Mouse (Mus musculus): ENCODE measurements around the gene Vat1. TPM values are rescaled to one million over a fixed set of nuclear protein-coding genes. Genes with fewer than 3 reads are reported as not detected.
"Not testable (repeated sequence)": the region's sequence is repeated elsewhere in the genome, so short reads cannot be mapped to it uniquely, and the experiment has no call there.

Vat1 gene
- total RNA-seq (2015) (7.3 and 10.8 TPM in 2 replicates), total RNA-seq (2017) (3.4 and 5.2 TPM in 2 replicates)

DNA sequence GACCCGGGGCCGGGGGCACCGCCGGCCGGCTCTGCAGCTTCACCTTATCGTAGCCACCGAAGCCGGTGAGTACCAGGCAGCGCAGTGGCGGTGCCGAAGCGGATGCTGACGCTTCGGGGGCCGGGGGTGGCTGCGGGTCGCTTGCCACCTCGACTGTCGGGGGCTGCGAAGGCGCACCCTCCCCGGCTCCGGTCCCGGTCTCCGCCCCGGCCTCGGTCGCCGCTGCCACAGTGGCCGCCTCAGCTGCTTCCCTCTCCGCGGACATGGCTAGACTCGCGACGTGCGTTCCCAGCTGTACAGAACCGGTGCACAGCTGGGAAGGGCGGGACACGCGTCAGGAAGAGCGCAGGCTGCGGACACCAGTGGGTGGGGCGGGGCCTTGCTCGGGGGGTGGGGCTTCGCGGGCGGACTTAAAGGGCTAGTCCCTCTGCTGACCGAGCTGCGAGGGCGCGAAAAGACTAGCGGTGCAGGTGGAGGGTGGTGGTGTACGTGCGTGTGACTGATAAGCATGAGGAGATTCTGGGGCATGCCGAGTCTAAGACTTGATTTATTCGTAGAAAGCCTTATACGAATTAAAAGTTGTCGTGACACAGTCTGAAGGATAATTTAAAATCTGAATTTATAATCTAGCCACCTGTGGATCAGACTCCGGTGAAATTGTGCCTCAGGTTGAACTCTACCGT is at the start of gene Vat1:
Gene Vat1, minus strand, starts transcription at position 362 of the 683 bp plus-strand sequence.
- ATAC-seq (ENCODE audit: poor library complexity, severe bottlenecking) = peak; percentile 56

DNA sequence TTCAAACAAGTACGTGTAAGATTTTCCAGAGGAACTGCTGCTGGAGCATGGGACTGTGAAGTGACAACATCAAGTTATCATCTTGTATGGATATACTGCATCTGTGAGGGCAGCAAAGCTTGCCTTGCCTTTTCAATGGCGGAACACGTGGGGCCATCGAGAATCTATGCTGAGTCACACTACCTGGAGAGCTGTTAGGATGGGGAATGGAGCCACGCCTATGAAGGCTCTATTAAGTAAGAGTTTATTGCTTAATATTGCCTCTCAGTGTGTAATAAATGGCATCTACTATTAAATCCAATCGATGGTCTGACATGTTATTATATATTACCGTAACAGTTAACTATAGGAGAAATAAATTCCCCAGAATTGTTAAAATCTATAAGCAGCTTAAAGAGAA is 41.1 kb upstream of the Vat1 start:
- no peak for ATAC-seq (ENCODE audit: poor library complexity, severe bottlenecking)

DNA sequence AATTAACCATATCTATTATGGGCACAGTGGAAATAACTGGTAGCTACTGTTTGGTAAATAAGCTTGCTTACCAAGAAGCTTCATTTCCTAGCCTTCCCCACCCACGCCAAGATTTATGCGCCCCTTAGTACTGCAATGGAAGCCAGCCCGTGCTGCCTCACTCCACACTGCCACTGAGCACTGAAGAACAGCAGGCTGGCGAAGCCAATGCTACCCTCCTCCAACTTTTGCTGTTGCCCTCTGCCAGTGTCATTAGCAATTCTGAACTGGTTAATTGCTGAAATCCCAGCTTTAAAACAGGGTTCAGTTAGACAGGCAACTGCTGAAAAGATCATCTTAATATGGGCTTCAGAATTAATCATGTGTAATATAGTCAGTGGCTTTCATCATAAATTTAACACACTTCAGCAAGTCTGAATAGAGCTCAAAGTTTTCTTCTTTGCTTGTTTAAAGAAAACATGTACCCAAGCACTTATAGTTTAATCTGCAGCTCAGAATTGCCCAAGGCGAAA is 40.3 kb upstream of the Vat1 start:
- no peak for ATAC-seq (ENCODE audit: poor library complexity, severe bottlenecking)

DNA sequence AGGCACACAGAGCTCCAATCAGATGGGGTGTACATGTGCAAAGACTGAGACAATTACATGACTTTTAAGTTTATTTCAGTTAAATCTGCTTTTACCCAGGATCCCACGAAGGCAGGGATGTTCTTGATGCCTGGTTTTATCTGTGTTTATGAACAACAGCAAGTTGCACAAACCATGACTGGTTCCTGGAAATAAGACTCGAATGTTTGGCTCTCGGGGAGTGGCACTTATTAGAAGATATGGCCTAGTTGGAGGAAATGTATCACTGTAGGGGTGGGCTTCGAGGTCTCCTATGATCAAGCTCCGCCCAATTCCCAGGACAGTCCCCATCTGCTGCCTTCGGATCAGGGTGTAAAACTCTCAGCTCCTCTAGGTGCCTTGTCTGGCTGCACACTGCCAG is 20.1 kb upstream of the Vat1 start:
- no peak for ATAC-seq (ENCODE audit: poor library complexity, severe bottlenecking)

DNA sequence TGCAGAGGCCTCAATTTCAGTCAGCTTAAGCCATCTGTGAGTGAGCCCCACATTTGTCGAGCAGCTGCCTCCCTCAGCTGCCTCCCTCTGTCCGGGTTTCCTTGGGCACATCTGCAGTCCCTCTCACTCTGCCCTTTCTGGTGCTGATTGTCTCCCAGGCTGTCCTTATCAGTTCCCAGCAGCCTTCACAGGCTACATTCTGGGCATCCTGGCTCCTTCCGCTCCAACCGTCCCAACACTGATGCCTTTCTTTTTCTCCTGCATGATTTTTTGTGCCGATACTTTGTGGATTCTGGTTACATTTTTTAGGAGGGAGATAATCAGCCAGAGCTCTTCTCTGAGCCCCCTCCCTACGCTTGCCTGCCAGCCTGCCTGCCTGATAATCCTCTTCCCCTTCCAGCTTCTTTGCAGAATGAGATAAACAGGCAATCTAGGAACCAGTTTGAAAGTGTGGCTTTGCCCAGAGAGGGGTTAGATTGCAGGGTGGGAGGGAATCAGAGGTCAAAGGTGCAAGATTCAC is 19.5 kb upstream of the Vat1 start:
- ATAC-seq (ENCODE audit: poor library complexity, severe bottlenecking) = no peak

DNA sequence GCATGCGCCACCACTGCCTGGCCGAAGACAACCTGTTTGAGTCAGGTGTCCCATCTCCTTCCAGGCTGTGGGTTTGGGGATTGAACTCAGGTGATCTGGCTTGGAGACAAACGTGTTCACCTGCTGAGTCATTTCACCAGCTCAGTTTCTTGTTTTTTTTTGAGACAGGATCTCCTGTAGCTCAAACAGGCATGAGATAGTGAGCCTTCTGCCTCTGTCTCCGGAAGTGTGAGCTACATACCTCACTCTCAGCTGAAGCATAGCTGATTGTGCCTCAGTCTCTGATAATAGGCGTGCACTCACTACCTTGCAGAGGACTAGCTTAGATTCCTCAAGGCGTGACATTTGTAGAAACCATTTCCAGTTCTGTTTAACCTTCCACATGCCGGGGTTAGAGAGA is 18.8 kb upstream of the Vat1 start:
- no peak for ATAC-seq (ENCODE audit: poor library complexity, severe bottlenecking)

DNA sequence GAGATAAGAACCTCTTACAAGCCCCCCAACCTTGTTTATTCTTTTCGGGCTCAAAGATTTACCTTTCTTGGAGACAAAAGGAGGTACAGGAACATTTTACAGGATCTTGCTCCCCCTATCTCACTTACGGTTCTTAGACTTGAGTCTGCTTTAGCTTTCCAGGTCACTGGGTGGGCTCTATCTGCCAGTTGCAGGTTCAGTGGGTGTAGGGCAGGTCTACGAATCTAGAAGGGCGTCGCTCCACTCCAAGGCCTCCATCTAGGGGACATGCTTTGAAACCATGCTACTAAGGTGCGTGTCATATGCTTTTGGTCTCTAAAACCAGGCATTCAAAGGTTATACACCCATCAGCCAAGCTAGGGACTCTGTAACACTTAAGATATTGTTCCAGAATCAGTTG is 18.2 kb upstream of the Vat1 start:
- no peak for ATAC-seq (ENCODE audit: poor library complexity, severe bottlenecking)

DNA sequence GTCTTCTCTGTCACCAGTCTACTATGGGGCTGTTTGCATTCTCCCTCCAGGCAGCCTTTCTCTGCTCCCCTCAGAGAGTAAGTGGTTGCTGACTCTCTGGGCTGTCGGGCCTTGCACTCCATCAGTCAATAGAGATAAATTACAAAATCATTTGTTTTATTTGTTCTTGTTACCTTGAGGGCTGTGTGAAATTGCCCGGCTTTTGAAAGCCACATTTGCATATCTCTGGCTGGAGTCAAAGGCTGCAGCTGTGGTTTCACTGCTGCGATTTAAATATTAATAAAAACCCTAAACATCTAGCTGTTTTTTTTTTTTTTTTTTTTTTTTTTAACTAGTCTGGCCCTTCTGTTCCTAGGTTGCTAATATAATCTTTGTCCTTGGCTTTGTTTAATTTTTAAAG is 17.8 kb upstream of the Vat1 start:
- no peak for ATAC-seq (ENCODE audit: poor library complexity, severe bottlenecking)

DNA sequence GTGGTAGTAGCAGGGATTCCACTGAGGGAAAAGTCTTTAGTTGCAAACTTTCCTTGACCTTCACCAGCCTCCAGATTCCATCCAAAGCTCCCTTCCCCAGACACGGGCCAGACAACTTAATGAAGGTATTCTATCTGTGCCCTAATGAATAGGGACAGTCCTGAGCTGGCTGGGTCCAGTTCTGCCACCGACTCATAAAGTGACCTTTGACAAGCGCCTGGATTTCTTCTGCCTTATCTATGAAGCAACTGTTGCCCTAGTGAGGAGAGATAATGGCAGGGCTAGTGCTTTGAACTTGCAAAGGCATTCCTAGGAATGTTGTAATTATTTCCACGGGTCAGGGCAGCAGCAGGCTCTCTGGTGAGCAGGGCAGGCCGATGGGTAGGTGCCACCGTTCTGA is 14.9 kb upstream of the Vat1 start:
- no peak for ATAC-seq (ENCODE audit: poor library complexity, severe bottlenecking)

DNA sequence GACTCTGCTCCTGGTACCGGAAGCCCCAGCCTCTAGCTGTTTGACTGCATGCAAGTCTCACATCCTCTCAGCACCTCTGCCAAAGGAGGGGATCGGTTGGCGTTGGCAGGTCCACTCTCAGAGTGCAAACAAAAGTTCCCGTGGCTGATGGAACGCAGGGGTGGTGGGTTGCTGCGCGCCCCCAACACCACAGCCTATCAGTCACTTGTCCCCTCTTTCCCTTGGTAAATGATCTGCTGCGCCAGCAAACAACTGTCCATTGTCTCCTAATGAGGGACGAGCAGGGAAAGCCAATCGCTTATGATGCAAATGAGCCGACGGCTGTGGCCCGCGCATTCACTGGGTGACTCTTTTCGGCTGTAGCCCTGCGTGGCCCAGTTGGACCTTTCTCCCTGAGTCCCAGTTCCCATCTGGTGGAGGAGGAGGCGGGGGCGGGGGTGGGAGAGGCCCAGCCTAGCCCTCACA is 13.2 kb upstream of the Vat1 start:
- no peak for ATAC-seq (ENCODE audit: poor library complexity, severe bottlenecking)

DNA sequence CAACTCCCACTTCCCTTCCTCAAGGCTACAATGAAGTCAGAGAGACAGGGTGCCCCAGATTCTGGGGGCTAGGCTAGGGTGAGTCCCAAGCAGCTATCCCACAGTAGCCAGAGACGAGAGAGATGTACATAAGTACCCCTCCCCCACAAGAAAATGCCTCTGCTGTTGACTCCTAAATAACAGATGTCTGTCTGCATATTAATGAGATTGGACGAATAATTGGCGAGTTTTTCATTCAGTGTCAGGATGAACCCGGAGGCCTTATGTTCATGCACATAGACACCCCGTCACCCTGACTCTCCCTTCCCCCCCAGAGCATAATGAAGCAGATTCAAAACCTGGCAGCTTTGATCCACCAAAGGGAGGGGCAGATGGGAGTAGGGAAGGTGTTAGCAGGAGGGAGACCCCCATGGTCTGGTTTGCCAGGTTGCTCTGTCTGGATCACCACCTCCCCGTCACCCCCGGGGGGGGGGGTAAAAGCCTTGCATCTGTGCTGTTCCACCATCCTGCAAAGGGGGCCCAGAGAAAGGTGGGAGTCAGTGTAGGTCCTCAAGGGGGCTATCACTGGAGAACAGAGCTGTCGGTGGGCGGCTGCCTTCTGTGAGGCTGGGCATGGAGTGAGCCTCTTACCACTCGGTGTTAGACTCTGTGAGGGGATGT is 11.7 kb upstream of the Vat1 start:
- no peak for ATAC-seq (ENCODE audit: poor library complexity, severe bottlenecking)

DNA sequence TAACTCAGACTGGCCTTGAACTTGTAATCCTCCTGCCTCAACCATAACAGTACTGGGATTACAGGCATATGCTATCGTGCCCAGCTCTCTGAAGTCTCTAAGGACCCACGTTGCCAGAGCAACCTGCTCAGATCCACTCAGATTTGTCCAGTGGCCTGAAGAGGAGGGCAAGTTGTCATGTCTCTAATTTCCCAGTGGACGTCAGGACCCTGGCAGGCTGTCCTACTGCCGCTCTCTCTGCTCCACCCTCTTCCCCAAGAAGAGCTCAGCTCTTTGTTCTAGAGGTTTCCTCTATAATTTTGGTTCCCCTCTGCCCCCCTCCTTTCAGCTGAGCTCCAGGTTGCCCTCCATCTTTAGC is 11.1 kb upstream of the Vat1 start:
- no peak for ATAC-seq (ENCODE audit: poor library complexity, severe bottlenecking)

DNA sequence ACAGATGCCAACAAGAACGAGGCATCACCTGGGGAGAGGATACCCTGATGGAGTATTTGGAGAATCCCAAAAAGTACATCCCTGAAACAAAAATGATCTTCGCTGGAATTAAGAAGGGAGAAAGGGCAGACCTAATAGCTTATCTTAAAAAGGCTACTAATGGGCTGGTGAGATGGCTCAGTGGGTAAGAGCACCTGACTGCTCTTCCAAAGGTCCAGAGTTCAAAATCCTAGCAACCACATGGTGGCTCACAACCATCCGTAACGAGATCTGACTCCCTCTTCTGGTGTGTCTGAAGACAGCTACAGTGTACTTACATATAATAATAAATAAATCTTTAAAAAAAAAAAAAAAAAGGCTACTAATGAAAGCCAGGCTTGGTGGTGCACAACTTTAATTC is 10.3 kb upstream of the Vat1 start:
- ATAC-seq (ENCODE audit: poor library complexity, severe bottlenecking) = not testable (repeated sequence)

DNA sequence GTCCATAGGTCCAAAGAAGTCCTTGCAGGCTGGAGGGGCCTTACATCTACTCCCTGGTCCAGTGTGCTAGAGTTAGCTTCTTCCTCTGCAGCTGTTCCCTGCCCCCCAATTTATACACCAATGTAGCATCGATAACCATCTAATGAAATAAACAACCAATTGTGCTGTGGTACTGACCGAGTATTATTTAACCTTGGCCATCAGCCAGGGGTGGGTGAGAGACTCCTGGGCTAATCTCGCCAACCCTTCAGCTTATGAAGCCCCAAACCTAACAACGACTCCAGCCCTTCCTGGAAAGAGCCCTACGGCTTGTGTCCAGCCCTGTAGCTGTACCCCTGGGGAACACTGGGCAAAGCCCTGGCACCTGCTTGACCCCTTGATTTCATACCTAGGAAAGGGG is 8.3 kb upstream of the Vat1 start:
- ATAC-seq (ENCODE audit: poor library complexity, severe bottlenecking) = no peak

DNA sequence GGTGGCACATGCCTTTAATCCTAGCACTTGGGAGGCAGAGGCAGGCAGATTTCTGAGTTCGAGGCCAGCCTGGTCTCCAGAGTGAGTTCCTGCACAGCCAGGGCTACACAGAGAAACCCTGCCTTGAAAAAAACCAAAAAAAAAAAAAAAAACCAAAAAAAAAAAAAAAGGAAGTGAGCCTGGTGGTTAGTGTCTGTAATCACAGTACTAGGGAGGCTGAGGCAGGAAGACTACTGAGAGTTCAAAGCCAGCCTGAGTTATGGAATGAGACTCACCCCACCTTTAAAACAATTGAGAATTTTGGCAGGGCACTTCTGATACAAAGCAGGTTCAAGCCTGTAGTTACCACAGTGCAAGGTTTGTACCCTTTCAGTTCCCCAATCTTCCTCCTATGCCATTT is 7.7 kb upstream of the Vat1 start:
- ATAC-seq (ENCODE audit: poor library complexity, severe bottlenecking) = not testable (repeated sequence)

DNA sequence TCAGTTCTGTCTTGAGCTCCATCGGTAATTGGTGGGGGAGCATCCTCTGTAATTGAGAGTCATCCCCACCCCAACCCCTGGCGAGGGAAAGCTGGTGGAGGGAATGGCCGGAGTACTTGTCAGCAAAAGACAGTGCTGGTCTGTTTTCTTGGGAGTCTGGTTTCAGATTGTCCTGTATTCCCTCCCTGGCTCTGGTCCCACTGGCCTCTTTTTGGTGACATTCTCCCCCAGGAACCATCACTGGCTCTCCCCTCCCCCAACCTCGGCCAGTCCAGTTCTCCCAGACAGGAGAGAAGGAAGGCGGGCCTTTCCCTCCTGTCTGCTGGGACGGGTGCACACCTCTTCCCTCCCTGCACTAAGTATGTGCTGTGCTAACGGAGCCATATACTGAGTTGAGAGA is 6.3 kb upstream of the Vat1 start:
- ATAC-seq (ENCODE audit: poor library complexity, severe bottlenecking) = no peak

DNA sequence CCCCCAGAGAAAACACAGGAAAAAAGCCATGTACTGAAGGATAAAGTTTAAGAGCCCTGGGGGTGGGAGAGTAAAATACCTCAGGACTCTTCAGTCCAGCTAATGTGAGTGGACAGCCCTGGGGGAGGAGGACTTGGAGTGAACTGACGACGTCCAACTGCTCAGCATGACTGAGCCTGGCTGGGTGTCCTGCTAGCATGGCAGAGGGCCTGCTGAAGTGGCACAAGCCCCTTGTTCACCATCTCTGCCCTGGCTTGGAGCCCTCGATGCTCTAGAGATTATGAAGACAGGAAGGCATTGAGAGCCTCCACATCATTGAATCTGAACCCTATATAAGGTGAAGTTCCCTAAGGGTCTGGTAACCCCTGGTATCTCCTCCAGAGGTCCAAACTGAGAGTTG is 5.9 kb upstream of the Vat1 start:
- no peak for ATAC-seq (ENCODE audit: poor library complexity, severe bottlenecking)

DNA sequence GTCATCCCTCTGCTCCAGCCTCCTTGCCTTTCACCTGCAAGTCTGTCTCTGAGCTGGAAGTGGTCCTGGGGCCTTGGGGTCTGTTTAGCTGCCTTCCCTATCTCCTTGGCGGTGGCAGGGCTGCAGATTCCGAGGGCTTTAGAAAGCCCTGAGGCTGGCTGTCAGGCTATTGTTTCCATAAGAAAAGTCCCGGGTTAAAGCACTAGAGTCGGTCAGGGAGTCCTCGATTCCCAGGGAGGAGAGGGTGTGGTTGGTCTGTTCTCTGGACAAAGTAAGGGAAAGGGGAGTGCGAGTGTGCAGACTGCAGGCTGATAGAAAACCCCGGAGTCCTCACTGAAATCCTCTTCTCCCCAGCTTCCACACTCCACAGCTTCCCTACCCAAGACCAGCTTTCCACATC is 4.2 kb upstream of the Vat1 start:
- no peak for ATAC-seq (ENCODE audit: poor library complexity, severe bottlenecking)

DNA sequence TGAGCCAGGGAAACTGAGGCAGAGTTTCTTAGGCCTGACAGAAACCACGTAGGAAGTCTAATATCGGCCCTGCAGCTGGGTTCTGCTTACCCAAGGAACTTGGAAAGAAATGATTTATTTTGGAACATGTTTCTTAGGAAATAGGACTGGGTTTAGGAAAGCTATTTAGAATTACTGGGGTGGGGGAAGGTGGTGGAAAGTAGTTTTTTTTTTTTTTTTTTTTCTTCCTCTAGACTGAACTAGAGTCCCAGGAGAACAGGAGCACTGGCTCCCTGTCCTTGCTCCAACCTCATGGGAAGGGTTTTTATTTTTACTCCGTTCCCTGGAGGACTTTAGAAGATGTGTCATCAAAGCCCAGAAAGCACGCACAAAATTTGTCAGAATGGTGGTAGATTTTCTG is 3.1 kb upstream of the Vat1 start:
- ATAC-seq (ENCODE audit: poor library complexity, severe bottlenecking) = no peak

DNA sequence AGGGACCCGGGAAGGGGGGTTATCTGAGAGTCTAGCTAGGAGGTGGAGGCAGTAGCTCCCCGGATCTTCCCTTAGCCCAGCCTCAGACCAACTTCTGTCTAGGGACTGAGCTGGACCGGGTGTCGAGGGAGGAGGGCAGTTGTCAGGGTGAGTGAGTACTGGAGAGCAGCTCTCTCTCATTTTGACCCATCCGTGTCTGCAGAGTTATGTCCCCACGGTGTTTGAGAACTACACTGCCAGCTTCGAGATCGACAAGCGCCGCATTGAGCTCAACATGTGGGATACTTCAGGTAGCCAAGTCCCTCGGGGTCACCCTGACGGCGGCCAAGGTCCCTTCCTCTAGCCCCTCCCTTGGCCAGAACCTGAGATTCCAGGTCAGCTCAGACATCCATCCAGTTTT is 2.7 kb upstream of the Vat1 start:
- no peak for ATAC-seq (ENCODE audit: poor library complexity, severe bottlenecking)

DNA sequence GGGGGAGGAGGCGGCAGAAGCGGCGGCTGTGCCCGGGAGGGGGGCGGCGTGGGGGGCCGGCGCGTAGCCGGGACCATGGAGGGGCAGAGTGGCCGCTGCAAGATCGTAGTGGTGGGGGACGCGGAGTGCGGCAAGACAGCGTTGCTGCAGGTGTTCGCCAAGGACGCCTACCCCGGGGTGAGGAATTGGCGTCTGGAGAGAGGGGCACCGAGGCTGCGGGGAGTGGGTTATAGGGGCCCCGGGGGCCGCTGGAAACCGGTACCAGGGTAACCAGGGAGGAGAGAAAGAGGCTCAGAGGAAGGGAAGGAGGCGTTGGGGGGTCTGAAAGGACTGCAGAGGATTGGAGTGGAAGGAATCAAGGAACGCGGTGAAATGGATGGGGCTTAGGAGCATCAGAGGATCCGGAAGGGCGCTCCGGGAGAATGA is 2.2 kb upstream of the Vat1 start:
- ATAC-seq (ENCODE audit: poor library complexity, severe bottlenecking) = no peak
